Mouse (Mus musculus) erythroblast, embryonic 14.5 days (primary cell): ENCODE data around the gene Rab34.

ENCODE experiments used
- GATA1 ChIP-seq: IDR thresholded peaks from 2 replicates; pipeline ENCODE4 v1.6.1; 2012; ENCODE audit warnings: low read length, inconsistent platforms, mixed read lengths
- TAL1 ChIP-seq: IDR thresholded peaks from 3 replicates; pipeline ENCODE4 v1.6.1; 2012; ENCODE audit warnings: low read length, inconsistent platforms, mixed read lengths

- TF ChIP-seq TAL1: no peak
- no peak for TF ChIP-seq GATA1
Measured at GRCm38 (mm10) chr11:78172034-78172747, 16.0 kb upstream of the Rab34 start.
